Mouse (Mus musculus) G1E (cell line): ENCODE measurements at regions not wholly inside any gene's neighbourhood (a gene's known extent, or its start where the extent isn't known, plus 50 kb on each side); places are given as distances from the start of the nearest gene placed in this dataset.

ENCODE experiments used
- CTCF ChIP-seq: IDR thresholded peaks from 2 replicates; pipeline ENCODE4 v1.5.1; 2012; ENCODE audit warnings: low read depth, low read length, inconsistent platforms, mixed read lengths
- GATA1 ChIP-seq: IDR thresholded peaks from 2 replicates; pipeline ENCODE4 v1.6.1; 2012; ENCODE audit warnings: borderline replicate concordance, low read length, inconsistent platforms, mixed read lengths
- GATA2 ChIP-seq: IDR thresholded peaks from 2 replicates; pipeline ENCODE4 v1.6.1; 2012; ENCODE audit warnings: low read depth, low read length, inconsistent platforms, borderline replicate concordance
- TAL1 ChIP-seq: conservative IDR thresholded peaks from 2 replicates; pipeline ENCODE4 v1.6.1; 2012; ENCODE audit warnings: low read depth, low read length, inconsistent platforms, mixed read lengths

- TF ChIP-seq TAL1 (no peak), CTCF (no peak), GATA1 (no peak), GATA2 (no peak)
Measured at GRCm38 (mm10) chr3:39966390-39966789, 564.7 kb upstream of the Intu start.
